8 mouse cellular contexts compared by ENCODE assay signal in genomic region chr9:64060033-64060539, GRCm38 (mm10). TPM values are rescaled to one million over a fixed set of nuclear protein-coding genes. Genes with fewer than 3 reads are reported as not detected.
DNase-seq lines count a peak whose midpoint lies in the region; ATAC-seq and TF ChIP-seq lines count a peak whose summit lies in the region.

No protein-coding gene starts in this region.

- peak overlapping the region; percentile 94 for H3K27ac ChIP-seq in heart, embryonic 13.5 days (replicated peaks)
- H3K27ac ChIP-seq in kidney, postnatal 0 days = peak overlapping the region; percentile 48; the same call in 1 of the 2 replicates

- peak overlapping the region; percentile 71 for H3K4me2 ChIP-seq in heart, embryonic 13.5 days
- H3K4me2 ChIP-seq in kidney, postnatal 0 days (ENCODE audit: low read length) = peak overlapping the region; percentile 63

- H3K27me3 ChIP-seq in heart, embryonic 13.5 days (replicated peaks) = no peaks in the 10 kb centered on the region
- no peaks in the 10 kb centered on the region for H3K27me3 ChIP-seq in kidney, postnatal 0 days (ENCODE audit: insufficient read depth, low read length)

- H3K9me3 ChIP-seq in heart, embryonic 13.5 days = no peaks in the 10 kb centered on the region
- H3K9me3 ChIP-seq in kidney, postnatal 0 days (replicated peaks; ENCODE audit: low read length) = no peaks in the 10 kb centered on the region

- DNase-seq in adrenal gland, adult (ENCODE audit: inconsistent age in 2 of 2, low spot score in 1 of 2) = peak; percentile 45 to 78
- DNase-seq in adrenal gland, adult 8-10 months = no peak
- peak; percentile 65 for DNase-seq in embryo, embryonic 10.5 days (ENCODE audit: low spot score)
- peak; percentile 57 for DNase-seq in kidney, postnatal 0 days (ENCODE audit: low spot score)
- peak; percentile 56 for DNase-seq in lung, postnatal 25 days (ENCODE audit: low spot score)
- peak; percentile 30 to 58 for DNase-seq in spleen, postnatal 14 days (ENCODE audit: low spot score in 2 of 2)
- no peak for DNase-seq in layer of hippocampus, adult 18-20 months (ENCODE audit: low spot score in 2 of 2)

- WGBS in heart, embryonic 13.5 days = 1% methylated on average over 30 of the region's 30 CpGs
- 4% methylated on average over 30 of the region's 30 CpGs for WGBS in kidney, postnatal 0 days

- peaks cover 63% of the 10 kb centered on the region for H3K4me1 ChIP-seq in heart, embryonic 13.5 days
- peaks cover 13% of the 10 kb centered on the region; the same call in 1 of the 2 replicates for H3K4me1 ChIP-seq in kidney, postnatal 0 days (replicated peaks; ENCODE audit: insufficient read depth, low read length)

- ATAC-seq in heart, embryonic 13.5 days (ENCODE audit: extremely low read depth, insufficient number of reproducible peaks, low FRiP score, low TSS enrichment) = peak; percentile 74
- ATAC-seq in kidney, postnatal 0 days (replicated peaks; ENCODE audit: low FRiP score, low read depth) = 0 out of 2 replicates have a peak, but pooled peaks have one; percentile 40

- no peaks in the 10 kb centered on the region for H3K36me3 ChIP-seq in heart, embryonic 13.5 days
- H3K36me3 ChIP-seq in kidney, postnatal 0 days (ENCODE audit: insufficient read depth, low read length) = no peaks in the 10 kb centered on the region

- H3K4me3 ChIP-seq in heart, embryonic 13.5 days = peak overlapping the region; percentile 41
- peak overlapping the region; percentile 13 for H3K4me3 ChIP-seq in kidney, postnatal 0 days (replicated peaks; ENCODE audit: low read depth, low read length)

- TF ChIP-seq CTCF in kidney, postnatal 0 days (IDR thresholded peaks at IDR 0.05; ENCODE audit: low read depth) = no peak

- H3K9ac ChIP-seq in heart, embryonic 13.5 days = peak overlapping the region; percentile 80
- peak overlapping the region; percentile 49 for H3K9ac ChIP-seq in kidney, postnatal 0 days (ENCODE audit: low read depth, low read length)

RNA-seq across cellular contexts. Expression of gene Smad6, which starts 38.2 kb away (rescaled TPM):
- 10 to 100 TPM in 1 of 4 experiments, 1 to 10 TPM in 3; 7.6 to 11.1 (median 8.6) TPM for total RNA-seq in adrenal gland, adult 8-10 months (2022)
- polyA plus RNA-seq in heart, embryonic 13.5 days (2015; fragmentation: Nextera tagmentation; extraction: Ambion mirVana) = 18.5 and 19.3 TPM in 2 replicates
- polyA plus RNA-seq in kidney, postnatal 0 days (2015; fragmentation: Nextera tagmentation; extraction: Ambion mirVana) = 7.2 and 10.6 TPM in 2 replicates
- total RNA-seq in layer of hippocampus, adult 18-20 months (2021) = 1 to 10 TPM; 1.3 to 2.5 TPM

RNA-seq across cellular contexts. Expression of gene Lctl, which starts 56.9 kb away (rescaled TPM):
- 10 to 100 TPM in 1 of 4 experiments, 1 to 10 TPM in 2, not detected in 1; 3.1 to 22.6 (median 9.1) TPM for total RNA-seq in adrenal gland, adult 8-10 months (2022)
- not detected in 2 replicates for polyA plus RNA-seq in heart, embryonic 13.5 days (2015; fragmentation: Nextera tagmentation; extraction: Ambion mirVana)
- polyA plus RNA-seq in kidney, postnatal 0 days (2015; fragmentation: Nextera tagmentation; extraction: Ambion mirVana) = 0.23 and 0.29 TPM in 2 replicates
- total RNA-seq in layer of hippocampus, adult 18-20 months (2021) = not detected

Comparison
In these comparisons a context has a peak if more than half of its experiments do, and no peak if none do; other contexts are left out.
1. DNase-seq: peak in adrenal gland, adult (2 of 2), embryo, embryonic 10.5 days (single experiment), kidney, postnatal 0 days (single experiment), lung, postnatal 25 days (single experiment) and spleen, postnatal 14 days (2 of 2); none in adrenal gland, adult 8-10 months (single experiment) and layer of hippocampus, adult 18-20 months (0 of 2).